Mouse (Mus musculus): ENCODE measurements around the gene R3hdm1. TPM values are rescaled to one million over a fixed set of nuclear protein-coding genes. Genes with fewer than 3 reads are reported as not detected.

R3hdm1 gene
- polyA plus RNA-seq, 1 experiment from 2014 or later: 87.3 TPM

DNA sequence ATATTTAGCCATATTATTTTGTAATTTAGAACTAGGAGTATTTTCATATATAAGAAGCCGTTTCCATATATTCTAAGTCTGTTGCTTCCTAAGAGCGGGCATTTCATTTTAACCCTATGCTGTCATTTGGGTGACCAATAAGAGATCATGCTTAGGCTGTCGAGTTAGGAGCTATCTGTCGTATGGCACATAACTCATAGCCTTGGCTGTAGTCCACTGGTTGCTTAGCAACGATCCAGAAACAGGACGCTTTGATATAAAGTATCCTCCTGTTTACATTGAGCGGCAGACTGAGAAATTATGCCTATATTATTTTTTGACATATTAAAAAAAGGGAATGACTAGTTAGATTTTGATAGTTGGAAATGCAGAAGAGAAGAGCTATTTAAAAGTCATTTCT, 89.3 kb downstream of the R3hdm1 start:
- Histone ChIP-seq H3K27me3 (ENCODE audit: control insufficient read depth, insufficient read depth, low read length) (no peaks in the 10 kb centered on the region), H3K9ac (no peak overlapping the region), H3K9me3 (ENCODE audit: control insufficient read depth, low read length) (no peaks in the 10 kb centered on the region), H3K36me3 (replicated peaks; ENCODE audit: control insufficient read depth, insufficient read depth) (peaks cover 63% of the 10 kb centered on the region), H3K27ac (no peak overlapping the region), H3K4me3 (replicated peaks; ENCODE audit: low read length) (no peak overlapping the region), H3K4me2 (replicated peaks) (no peak overlapping the region), H3K4me1 (replicated peaks; ENCODE audit: control insufficient read depth, insufficient read depth, low read length) (no peaks in the 10 kb centered on the region)
- WGBS: 79% methylated on average over 7 of the region's 7 CpGs
- DNase-seq (ENCODE audit: low spot score) (no peak), ATAC-seq (ENCODE audit: low FRiP score) (no peak)

DNA sequence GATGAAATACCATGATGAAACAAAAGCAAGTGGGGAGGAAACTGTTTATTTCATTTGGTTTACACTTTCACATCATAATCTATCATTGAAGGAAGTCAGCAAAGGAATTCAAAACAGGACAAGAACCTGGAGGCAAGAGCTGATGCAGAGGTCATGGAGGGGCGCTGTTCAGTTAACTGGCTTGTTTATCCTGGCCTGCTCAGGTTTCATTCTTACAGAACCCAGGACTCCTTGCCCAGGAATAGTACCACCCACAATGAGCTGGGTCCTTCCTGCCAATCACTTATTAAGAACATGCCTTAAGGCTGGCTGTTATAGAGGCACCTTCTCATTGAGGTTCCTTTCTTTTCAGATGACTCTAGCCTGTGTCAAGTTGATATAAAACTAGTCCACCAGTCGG, 90.9 kb downstream of the R3hdm1 start:
- ATAC-seq (ENCODE audit: low FRiP score) (no peak), DNase-seq (ENCODE audit: low spot score) (no peak)
- no peak overlapping the region for H3K4me3 ChIP-seq (replicated peaks; ENCODE audit: low read length)
- H3K9me3 ChIP-seq (ENCODE audit: control insufficient read depth, low read length): no peaks in the 10 kb centered on the region
- H3K36me3 ChIP-seq (replicated peaks; ENCODE audit: control insufficient read depth, insufficient read depth): peaks cover 60% of the 10 kb centered on the region
- H3K27me3 ChIP-seq (ENCODE audit: control insufficient read depth, insufficient read depth, low read length): no peaks in the 10 kb centered on the region
- no peak overlapping the region for H3K27ac ChIP-seq
- no peak overlapping the region for H3K4me2 ChIP-seq (replicated peaks)
- H3K4me1 ChIP-seq (replicated peaks; ENCODE audit: control insufficient read depth, insufficient read depth, low read length): no peaks in the 10 kb centered on the region
- 80% methylated on average over 2 of the region's 2 CpGs for WGBS
- H3K9ac ChIP-seq: no peak overlapping the region

DNA sequence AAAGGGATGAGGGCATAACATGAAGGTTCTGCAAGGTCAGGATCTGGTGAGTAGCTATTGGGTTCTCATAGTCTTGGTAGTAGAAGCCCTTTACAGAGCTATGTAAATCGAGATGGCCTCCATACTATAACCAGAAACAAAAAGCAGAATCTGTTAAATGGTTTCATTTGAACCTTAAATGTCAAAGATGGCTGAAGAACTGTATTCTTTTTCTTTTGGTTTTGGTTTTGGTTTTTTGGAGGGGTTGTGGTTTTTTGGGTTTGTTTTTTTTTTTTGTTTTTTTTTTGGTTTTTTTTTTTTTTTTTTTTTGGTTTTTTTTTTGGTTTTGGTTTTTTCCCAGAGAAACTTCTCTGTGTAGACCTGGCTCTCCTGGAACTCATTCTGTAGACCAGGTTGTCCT, 94.3 kb downstream of the R3hdm1 start:
- no peak for ATAC-seq (ENCODE audit: low FRiP score)

DNA sequence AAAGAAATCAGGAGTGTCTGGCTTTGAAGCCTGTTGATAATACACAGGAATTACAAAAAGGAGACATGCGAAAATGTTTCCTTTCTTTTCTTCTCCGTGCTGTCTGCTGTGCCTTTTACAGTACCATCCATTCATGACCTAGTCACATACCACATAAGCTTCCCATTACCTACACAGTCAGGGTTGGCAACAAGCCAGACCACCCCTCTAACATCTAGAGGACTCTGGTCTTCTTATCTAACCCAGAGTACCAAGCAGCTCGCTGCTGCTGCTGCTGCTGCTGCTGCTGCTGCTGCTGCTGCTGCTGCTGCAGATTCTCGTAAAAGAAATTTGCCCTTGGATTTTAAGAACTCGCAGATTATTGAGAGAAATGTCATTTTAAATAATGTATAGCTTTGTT, 110.2 kb downstream of the R3hdm1 start:
- Histone ChIP-seq H3K27ac (no peak overlapping the region), H3K4me3 (replicated peaks; ENCODE audit: low read length) (no peak overlapping the region), H3K9me3 (ENCODE audit: control insufficient read depth, low read length) (no peaks in the 10 kb centered on the region), H3K9ac (no peak overlapping the region), H3K4me2 (replicated peaks) (no peak overlapping the region), H3K36me3 (replicated peaks; ENCODE audit: control insufficient read depth, insufficient read depth) (peaks cover 53% of the 10 kb centered on the region), H3K4me1 (replicated peaks; ENCODE audit: control insufficient read depth, insufficient read depth, low read length) (no peaks in the 10 kb centered on the region), H3K27me3 (ENCODE audit: control insufficient read depth, insufficient read depth, low read length) (no peaks in the 10 kb centered on the region)
- ATAC-seq (ENCODE audit: low FRiP score): no peak
- WGBS: 82% methylated on average over 5 of the region's 5 CpGs
- no peak for DNase-seq (ENCODE audit: low spot score)

More for the DNA sequence above, 94.3 kb downstream of the R3hdm1 start:
- no peak overlapping the region for H3K27ac ChIP-seq
- no peaks in the 10 kb centered on the region for H3K9me3 ChIP-seq (ENCODE audit: control insufficient read depth, low read length)
- no peak overlapping the region for H3K9ac ChIP-seq
- H3K4me2 ChIP-seq (replicated peaks): no peak overlapping the region
- no peaks in the 10 kb centered on the region for H3K4me1 ChIP-seq (replicated peaks; ENCODE audit: control insufficient read depth, insufficient read depth, low read length)
- no peak overlapping the region for H3K4me3 ChIP-seq (replicated peaks; ENCODE audit: low read length)
- no peak for DNase-seq (ENCODE audit: low spot score)
- no peaks in the 10 kb centered on the region for H3K27me3 ChIP-seq (ENCODE audit: control insufficient read depth, insufficient read depth, low read length)
- WGBS: 93% methylated on average over 1 of the region's 1 CpGs
- peaks cover 69% of the 10 kb centered on the region for H3K36me3 ChIP-seq (replicated peaks; ENCODE audit: control insufficient read depth, insufficient read depth)

DNA sequence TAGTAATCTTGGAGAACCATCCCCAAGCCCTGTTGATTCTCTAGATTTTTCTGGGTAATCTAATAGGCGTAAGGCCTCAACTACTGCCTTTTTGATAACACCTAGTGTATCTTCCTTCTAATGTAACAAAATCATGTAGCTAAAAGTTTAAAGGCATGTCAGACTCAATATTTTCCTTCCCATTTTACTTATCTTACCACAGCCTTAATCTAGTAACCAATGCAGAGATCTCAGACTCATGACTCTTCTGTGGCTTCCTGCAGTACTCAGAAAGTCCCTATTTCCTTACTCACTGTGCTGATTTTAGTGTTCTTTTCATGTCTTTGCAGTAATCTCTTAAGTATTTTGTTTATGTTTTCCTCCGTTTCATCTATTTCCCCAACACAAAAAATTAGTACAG, 118.8 kb downstream of the R3hdm1 start:
- peaks cover 62% of the 10 kb centered on the region for H3K36me3 ChIP-seq (replicated peaks; ENCODE audit: control insufficient read depth, insufficient read depth)
- no peaks in the 10 kb centered on the region for H3K4me1 ChIP-seq (replicated peaks; ENCODE audit: control insufficient read depth, insufficient read depth, low read length)
- H3K4me3 ChIP-seq (replicated peaks; ENCODE audit: low read length): no peak overlapping the region
- 99% methylated on average over 2 of the region's 2 CpGs for WGBS
- ATAC-seq (ENCODE audit: low FRiP score): no peak
- H3K27ac ChIP-seq: no peak overlapping the region
- no peaks in the 10 kb centered on the region for H3K27me3 ChIP-seq (ENCODE audit: control insufficient read depth, insufficient read depth, low read length)
- H3K9ac ChIP-seq: no peak overlapping the region
- DNase-seq (ENCODE audit: low spot score): no peak
- no peaks in the 10 kb centered on the region for H3K9me3 ChIP-seq (ENCODE audit: control insufficient read depth, low read length)
- H3K4me2 ChIP-seq (replicated peaks): no peak overlapping the region

DNA sequence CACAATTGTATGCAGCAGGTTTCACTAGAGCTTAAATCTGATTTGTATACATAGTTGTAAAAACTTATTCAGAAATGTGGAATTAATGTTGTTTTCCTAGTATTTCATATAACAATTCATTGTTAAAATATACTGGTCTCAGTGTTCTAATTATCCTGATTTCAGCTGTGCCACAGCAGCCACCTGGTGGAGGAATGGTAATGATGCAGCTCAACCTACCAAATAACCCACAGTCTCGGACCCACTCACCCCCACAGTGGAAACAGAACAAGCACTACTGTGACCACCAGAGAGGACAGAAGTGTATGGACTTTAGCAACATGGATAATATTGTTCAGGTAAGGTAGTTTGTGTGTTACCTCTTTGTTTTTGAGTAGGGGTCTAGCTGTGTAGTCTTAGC, 120.2 kb downstream of the R3hdm1 start:
- Histone ChIP-seq H3K9ac (no peak overlapping the region), H3K4me1 (replicated peaks; ENCODE audit: control insufficient read depth, insufficient read depth, low read length) (no peaks in the 10 kb centered on the region), H3K27me3 (ENCODE audit: control insufficient read depth, insufficient read depth, low read length) (no peaks in the 10 kb centered on the region), H3K4me3 (replicated peaks; ENCODE audit: low read length) (no peak overlapping the region), H3K9me3 (ENCODE audit: control insufficient read depth, low read length) (no peaks in the 10 kb centered on the region), H3K4me2 (replicated peaks) (no peak overlapping the region), H3K36me3 (replicated peaks; ENCODE audit: control insufficient read depth, insufficient read depth) (peaks cover 61% of the 10 kb centered on the region), H3K27ac (no peak overlapping the region)
- 84% methylated on average over 1 of the region's 1 CpGs for WGBS
- DNase-seq (ENCODE audit: low spot score) (no peak), ATAC-seq (ENCODE audit: low FRiP score) (no peak)

DNA sequence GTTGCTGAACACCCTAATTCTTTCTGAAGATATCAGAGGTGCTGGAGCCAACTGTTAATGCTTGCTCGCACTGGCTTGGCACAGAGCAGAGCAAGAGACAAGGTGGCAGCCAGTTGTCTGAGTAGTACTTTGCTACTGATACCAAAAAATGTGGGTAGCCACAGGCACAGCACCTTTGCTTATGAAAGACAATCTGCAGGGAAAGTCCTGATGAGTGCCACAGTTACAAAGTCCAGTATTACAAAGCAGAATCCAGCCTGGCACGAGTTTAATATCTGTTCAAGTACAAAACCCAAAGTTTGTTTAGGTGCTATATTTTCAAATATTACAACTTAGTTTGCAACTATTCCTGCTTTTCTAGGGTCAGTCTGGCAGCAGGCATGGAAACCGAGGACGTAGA, 132.1 kb downstream of the R3hdm1 start:
- Histone ChIP-seq H3K9me3 (ENCODE audit: control insufficient read depth, low read length) (no peaks in the 10 kb centered on the region), H3K27ac (no peak overlapping the region), H3K36me3 (replicated peaks; ENCODE audit: control insufficient read depth, insufficient read depth) (peaks cover 76% of the 10 kb centered on the region), H3K4me1 (replicated peaks; ENCODE audit: control insufficient read depth, insufficient read depth, low read length) (no peaks in the 10 kb centered on the region), H3K9ac (no peak overlapping the region), H3K27me3 (ENCODE audit: control insufficient read depth, insufficient read depth, low read length) (no peaks in the 10 kb centered on the region), H3K4me2 (replicated peaks) (no peak overlapping the region), H3K4me3 (replicated peaks; ENCODE audit: low read length) (no peak overlapping the region)
- ATAC-seq (ENCODE audit: low FRiP score) (no peak), DNase-seq (ENCODE audit: low spot score) (no peak)
- WGBS: 95% methylated on average over 4 of the region's 4 CpGs

DNA sequence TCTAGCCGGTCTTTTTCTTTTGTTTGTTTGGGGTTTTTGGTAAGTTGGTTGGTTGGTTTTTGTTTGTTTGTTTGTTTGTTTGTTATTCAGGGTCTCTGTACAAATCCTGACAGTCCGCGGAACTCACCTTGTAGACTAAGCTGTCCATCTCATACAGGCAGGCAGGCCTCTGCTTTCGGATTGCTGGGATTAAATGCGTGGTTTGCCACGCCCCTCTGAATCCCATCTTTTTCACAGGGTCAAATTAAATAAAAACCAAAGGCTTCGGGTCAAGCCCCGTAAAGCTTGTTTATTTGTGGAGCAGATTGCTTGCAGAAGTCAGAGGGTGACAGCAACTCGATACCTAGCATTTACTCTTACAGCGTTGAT, 140.5 kb downstream of the R3hdm1 start, which contains the start of gene Ubxn4:
Ubxn4 (plus strand) TSS at position 338 of the 369 bp plus-strand sequence.
- Histone ChIP-seq H3K27ac (peak within 1 kb of the TSS; percentile 91), H3K27me3 (ENCODE audit: control insufficient read depth, insufficient read depth, low read length) (no peaks in the 10 kb centered on the region), H3K9me3 (ENCODE audit: control insufficient read depth, low read length) (no peaks in the 10 kb centered on the region), H3K9ac (peak within 1 kb of the TSS; percentile 91), H3K36me3 (replicated peaks; ENCODE audit: control insufficient read depth, insufficient read depth) (peaks cover 3% of the 10 kb centered on the region; the same call in 1 of the 2 replicates), H3K4me1 (replicated peaks; ENCODE audit: control insufficient read depth, insufficient read depth, low read length) (peaks cover 20% of the 10 kb centered on the region), H3K4me2 (replicated peaks) (peak within 1 kb of the TSS; percentile 89), H3K4me3 (replicated peaks; ENCODE audit: low read length) (peak within 1 kb of the TSS; percentile 86)
- ATAC-seq (ENCODE audit: low FRiP score) (peak; percentile 56), DNase-seq (ENCODE audit: low spot score) (no peak)
- WGBS: 9% methylated on average over 10 of the region's 10 CpGs

DNA sequence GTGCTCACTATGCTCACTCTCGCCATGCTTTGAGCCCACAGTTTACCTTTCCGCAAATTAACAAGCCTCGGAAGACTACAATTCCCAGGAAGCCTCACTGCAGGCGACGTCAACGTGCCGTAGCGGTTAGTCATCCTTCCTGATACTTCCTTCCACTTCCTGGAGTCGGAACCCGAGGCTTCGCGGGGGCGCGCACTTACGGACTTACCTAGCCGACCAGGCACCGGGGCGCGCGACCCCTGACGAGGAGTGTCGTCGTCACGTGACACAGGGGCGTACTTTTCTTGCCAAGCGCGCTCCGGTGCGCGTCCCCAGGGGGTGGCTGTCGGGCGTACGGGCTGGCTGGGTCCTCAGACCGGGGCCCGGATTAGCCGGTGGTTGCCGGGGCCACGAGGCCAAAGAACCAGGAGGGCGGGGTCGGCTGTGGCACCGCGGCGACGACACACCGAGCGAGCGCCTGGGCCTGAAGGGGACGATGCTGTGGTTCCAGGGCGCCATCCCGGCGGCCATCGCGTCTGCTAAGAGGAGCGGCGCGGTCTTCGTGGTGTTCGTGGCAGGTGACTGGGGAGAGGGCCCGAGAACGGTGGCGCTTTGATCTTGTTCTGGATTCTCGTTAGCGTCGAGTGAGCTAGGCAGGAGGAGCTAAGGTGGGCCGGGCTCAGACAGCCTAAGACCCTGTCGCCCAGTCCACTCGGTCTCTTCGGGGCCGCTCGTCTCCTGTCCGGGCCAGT, 141.1 kb downstream of the R3hdm1 start:
- Histone ChIP-seq H3K4me1 (replicated peaks; ENCODE audit: control insufficient read depth, insufficient read depth, low read length) (peaks cover 20% of the 10 kb centered on the region), H3K4me2 (replicated peaks) (peak overlapping the region; percentile 89), H3K9me3 (ENCODE audit: control insufficient read depth, low read length) (no peaks in the 10 kb centered on the region), H3K4me3 (replicated peaks; ENCODE audit: low read length) (peak overlapping the region; percentile 86), H3K27me3 (ENCODE audit: control insufficient read depth, insufficient read depth, low read length) (no peaks in the 10 kb centered on the region), H3K27ac (peak overlapping the region; percentile 91), H3K9ac (peak overlapping the region; percentile 91), H3K36me3 (replicated peaks; ENCODE audit: control insufficient read depth, insufficient read depth) (peaks cover 3% of the 10 kb centered on the region; the same call in 1 of the 2 replicates)
- peak; percentile 96 for ATAC-seq (ENCODE audit: low FRiP score)
- under 1% methylated on average over 71 of the region's 71 CpGs for WGBS
- DNase-seq (ENCODE audit: low spot score): peak; percentile 96
